Mouse (Mus musculus) kidney, adult 2 months (tissue): ENCODE measurements around the gene Kcna7. TPM values are rescaled to one million over a fixed set of nuclear protein-coding genes. Genes with fewer than 3 reads are reported as not detected.
A peak's percentile ranks its signal among the peaks of the same experiment; 100 is the strongest.

Experiments
- DNase-seq: peaks from one replicate; pipeline ENCODE4 v3.0.0; 2021
- H3K27ac ChIP-seq: fragments of 200-500 bp; 2 replicates; pipeline ENCODE4 v1.5.1; 2012; ENCODE audit warnings: low read depth, low read length, control low read depth, inconsistent platforms; ENCODE audit not compliant: insufficient read depth
- H3K27me3 ChIP-seq: fragments of 200-500 bp; replicated peaks from 2 replicates; pipeline ENCODE4 v1.6.1; 2012; ENCODE audit warnings: mild to moderate bottlenecking, moderate library complexity, low read length, inconsistent platforms; ENCODE audit not compliant: control insufficient read depth, insufficient read depth
- H3K36me3 ChIP-seq: fragments of 200-500 bp; 2 replicates; pipeline ENCODE4 v1.6.1; 2012; ENCODE audit warnings: mild to moderate bottlenecking, moderate library complexity, low read length, inconsistent platforms; ENCODE audit not compliant: control insufficient read depth, insufficient read depth
- H3K4me1 ChIP-seq: fragments of 200-500 bp; 2 replicates; pipeline ENCODE4 v1.6.1; 2011; ENCODE audit warnings: low read length; ENCODE audit not compliant: control insufficient read depth, insufficient read depth
- H3K4me3 ChIP-seq: fragments of 200-500 bp; 2 replicates; pipeline ENCODE4 v1.5.1; 2011; ENCODE audit warnings: mild to moderate bottlenecking, low read depth, low read length, control low read depth; ENCODE audit not compliant: insufficient read depth
- CTCF ChIP-seq: fragments of 200-500 bp; conservative IDR thresholded peaks from 2 replicates; pipeline ENCODE4 v1.5.1; 2011; ENCODE audit warnings: low read depth, mild to moderate bottlenecking, control low read depth, low read length, moderate library complexity, mixed read lengths; ENCODE audit not compliant: insufficient read depth, insufficient read length
- POLR2A ChIP-seq: fragments of 200-500 bp; IDR thresholded peaks from one replicate; pipeline ENCODE4 v1.6.1; 2011; ENCODE audit warnings: low read depth, low read length, control low read depth
- WGBS: fragments of 180-500 bp; shearing (Covaris S2); methylation state at CpG from one replicate; pipeline ENCODE4 v1.1.7; 2018; 5-methylcytosine and 5-hydroxymethylcytosine counted together
- polyA plus RNA-seq: library from polyadenylated mRNA; depleted of rRNA; stranded (reverse); fragments of >200 nt; gene quantifications from 2 replicates; pipeline ENCODE4 v1.2.3, GENCODE M21; 2012

Gene Kcna7
- polyA plus RNA-seq, 1 experiment: 0.91 TPM

DNA sequence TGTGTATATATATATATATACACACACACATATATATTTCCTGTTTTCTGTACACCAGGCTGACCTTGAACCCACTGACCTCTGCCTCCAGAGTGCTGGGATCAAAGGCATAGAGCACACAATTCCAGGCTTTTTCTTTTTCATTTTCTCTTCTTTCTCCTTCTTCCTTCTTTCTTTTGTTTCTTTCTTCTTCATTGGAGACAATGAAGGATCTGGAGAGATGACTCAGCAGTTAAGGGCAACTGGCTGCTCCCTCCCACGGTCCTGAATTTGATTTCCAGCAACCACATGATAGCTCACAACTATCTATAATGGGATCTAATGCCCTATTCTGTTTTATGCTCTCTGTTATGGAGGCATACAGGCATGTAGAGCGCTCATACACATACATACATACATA is 8.7 kb upstream of the Kcna7 start:
- no peak for DNase-seq
- peaks cover 8% of the 10 kb centered on the region; the same call in 1 of the 2 replicates for H3K4me1 ChIP-seq
- no peak overlapping the region for H3K27ac ChIP-seq
- H3K36me3 ChIP-seq: no peaks in the 10 kb centered on the region
- TF ChIP-seq CTCF (no peak), POLR2A (no peak)
- no peaks in the 10 kb centered on the region for H3K27me3 ChIP-seq
- H3K4me3 ChIP-seq: no peak overlapping the region
- WGBS: 60% methylated on average over 2 of the region's 2 CpGs

DNA sequence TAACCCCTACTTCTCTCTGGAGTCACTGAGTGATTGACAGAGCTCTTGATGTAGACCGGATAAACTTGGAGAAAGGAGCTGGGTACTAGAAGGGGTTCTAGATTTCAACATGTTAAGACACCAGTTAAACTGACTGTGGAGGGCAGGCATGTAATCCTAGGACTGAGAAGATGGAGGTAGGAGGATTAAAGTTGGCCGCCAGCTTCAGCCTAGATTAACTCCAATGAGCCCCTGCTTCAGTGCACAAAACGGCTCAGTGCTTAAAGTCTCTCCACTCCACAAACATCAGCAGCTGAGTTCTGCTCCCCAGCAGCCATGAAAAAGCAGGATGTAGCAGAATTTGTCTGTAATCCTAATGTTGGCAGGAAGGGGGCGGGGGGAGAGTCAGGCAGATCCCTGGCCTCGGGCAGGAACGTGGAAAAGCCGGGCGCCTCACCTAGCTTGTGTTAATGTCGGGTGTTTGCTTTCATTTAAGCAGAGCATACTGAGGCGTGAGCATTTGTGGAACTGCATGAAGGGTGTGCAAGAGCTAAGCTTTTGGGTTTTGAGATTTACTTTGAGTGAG is 3.9 kb upstream of the Kcna7 start:
- H3K4me3 ChIP-seq: no peak overlapping the region
- 66% methylated on average over 10 of the region's 10 CpGs for WGBS
- TF ChIP-seq CTCF: no peak
- TF ChIP-seq POLR2A: no peak
- H3K27me3 ChIP-seq: no peaks in the 10 kb centered on the region
- no peak overlapping the region for H3K27ac ChIP-seq
- no peak for DNase-seq
- no peaks in the 10 kb centered on the region for H3K4me1 ChIP-seq
- no peaks in the 10 kb centered on the region for H3K36me3 ChIP-seq

DNA sequence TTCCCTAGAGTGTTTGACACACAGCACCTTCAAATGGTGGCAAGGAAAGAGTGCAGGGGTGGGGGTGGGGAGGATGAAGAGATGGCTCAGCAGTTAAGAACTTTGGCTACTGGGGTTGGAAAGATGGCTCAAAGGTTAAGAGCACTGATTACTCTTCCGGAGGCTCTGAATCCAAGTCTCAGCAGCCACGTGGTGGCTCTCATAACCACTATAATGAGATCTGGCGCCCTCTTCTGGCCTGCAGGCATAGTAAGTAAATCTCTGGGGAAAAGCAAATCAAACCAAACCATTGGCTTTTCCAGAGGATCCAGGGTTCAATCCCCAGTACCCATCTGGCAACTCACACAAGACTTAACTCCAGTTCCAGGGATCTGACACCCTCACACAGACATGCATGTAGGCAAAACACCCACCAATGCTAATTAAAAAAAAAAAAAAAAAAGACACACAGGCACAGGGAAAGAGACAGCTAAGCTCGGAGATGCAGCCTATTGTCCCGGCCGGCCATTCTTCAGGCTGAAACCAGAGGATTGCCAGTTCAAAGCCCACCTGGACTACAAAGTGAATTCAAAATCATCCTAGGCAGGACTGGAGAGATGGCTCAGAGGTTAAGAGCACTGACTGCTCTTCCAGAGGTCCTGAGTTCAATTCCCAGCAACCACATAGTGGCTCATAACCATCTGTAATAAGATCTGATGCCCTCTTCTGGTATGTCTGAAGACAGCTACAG is 1.8 kb upstream of the Kcna7 start:
- no peak for TF ChIP-seq POLR2A
- TF ChIP-seq CTCF: peak; percentile 62
- peak; percentile 84 for DNase-seq
- Histone ChIP-seq H3K27ac (no peak overlapping the region), H3K4me3 (no peak overlapping the region), H3K27me3 (no peaks in the 10 kb centered on the region), H3K4me1 (no peaks in the 10 kb centered on the region), H3K36me3 (no peaks in the 10 kb centered on the region)
- 44% methylated on average over 6 of the region's 6 CpGs for WGBS

DNA sequence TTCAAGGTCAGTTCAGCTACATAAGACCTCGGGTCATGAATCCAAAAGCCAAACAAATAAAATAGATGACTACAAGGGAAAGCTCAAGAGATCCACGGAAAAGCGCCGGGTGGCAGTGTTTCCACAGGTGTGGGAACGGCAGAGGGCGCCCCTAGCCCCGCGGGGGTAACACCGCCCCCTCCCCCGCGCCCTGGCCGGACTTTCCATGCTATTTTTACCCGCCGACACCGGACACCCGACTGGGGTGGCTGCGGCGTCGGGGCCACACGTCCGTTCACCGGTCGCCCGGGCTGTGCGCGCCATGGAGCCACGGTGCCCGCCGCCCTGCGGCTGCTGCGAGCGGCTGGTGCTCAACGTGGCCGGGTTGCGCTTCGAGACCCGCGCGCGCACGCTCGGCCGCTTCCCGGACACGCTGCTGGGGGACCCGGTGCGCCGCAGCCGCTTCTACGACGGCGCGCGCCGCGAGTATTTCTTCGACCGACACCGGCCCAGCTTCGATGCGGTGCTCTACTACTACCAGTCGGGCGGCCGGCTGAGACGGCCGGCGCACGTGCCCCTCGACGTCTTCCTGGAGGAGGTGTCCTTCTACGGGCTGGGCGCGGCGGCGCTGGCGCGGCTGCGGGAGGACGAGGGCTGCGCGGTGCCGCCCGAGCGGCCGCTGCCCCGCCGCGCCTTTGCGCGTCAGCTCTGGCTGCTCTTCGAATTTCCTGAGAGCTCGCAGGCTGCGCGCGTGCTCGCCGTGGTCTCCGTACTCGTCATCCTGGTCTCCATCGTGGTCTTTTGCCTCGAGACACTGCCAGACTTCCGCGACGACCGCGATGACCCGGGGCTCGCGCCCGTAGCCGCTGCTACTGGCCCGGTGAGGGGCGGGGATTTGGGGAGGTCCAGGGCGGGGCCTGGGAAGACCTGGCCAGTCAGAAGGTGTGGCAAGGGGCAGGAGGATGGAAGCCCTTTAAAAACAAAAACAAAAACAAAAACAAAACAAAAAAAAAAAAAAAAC is 1.0 kb downstream of the Kcna7 start:
- TF ChIP-seq CTCF (no peak), POLR2A (no peak)
- 1% methylated on average over 114 of the region's 114 CpGs for WGBS
- Histone ChIP-seq H3K27ac (no peak overlapping the region), H3K4me1 (no peaks in the 10 kb centered on the region), H3K27me3 (no peaks in the 10 kb centered on the region), H3K36me3 (no peaks in the 10 kb centered on the region), H3K4me3 (peak overlapping the region; percentile 60)
- peak; percentile 51 for DNase-seq

DNA sequence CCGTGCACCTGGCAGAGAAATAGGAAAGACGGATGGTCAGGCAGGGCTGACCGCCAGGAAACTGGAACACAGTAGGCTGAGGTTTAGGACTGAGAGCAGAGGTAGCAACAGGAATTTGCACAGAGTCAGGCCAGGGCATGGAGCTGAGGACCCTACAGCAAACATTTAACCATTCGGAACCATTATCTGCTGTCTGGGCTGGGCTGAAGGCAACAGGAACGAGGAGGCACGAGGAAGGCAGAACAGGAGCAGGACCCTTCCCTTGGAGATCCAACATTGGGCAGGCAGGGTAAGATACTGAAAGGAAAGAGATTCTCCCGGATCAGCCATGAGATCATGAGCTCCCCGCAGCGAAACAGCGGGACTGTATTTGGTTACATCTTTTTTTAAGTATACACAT is 2.4 kb downstream of the Kcna7 start:
- no peaks in the 10 kb centered on the region for H3K27me3 ChIP-seq
- 77% methylated on average over 10 of the region's 10 CpGs for WGBS
- H3K4me1 ChIP-seq: no peaks in the 10 kb centered on the region

DNA sequence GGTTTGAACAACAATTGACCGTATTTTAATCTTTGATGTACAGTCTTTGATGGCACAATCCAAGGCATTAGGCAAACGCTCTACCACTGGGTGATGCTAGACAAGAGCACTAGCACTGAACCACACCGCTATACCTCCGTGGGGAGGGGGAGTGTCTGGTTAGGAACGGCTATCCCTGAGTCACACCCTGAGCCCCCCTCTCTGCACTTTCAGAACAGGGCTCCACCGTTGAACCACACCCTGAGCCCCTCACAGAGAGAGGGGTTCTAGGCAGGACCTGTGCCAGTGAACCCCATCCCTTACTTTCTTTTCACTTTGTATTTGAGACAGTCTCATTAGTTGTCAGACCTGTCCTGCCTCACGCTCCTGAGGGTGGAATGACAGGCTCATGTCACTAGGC is 2.9 kb downstream of the Kcna7 start:
- Histone ChIP-seq H3K4me1 (no peaks in the 10 kb centered on the region), H3K4me3 (no peak overlapping the region), H3K27me3 (no peaks in the 10 kb centered on the region), H3K36me3 (no peaks in the 10 kb centered on the region), H3K27ac (no peak overlapping the region)
- DNase-seq: no peak
- TF ChIP-seq POLR2A (no peak), CTCF (no peak)
- 73% methylated on average over 7 of the region's 7 CpGs for WGBS

More for the DNA sequence above, 2.4 kb downstream of the Kcna7 start:
- no peak for DNase-seq
- Histone ChIP-seq H3K36me3 (no peaks in the 10 kb centered on the region), H3K27ac (no peak overlapping the region), H3K4me3 (no peak overlapping the region)
- no peak for TF ChIP-seq POLR2A
- TF ChIP-seq CTCF: no peak
